Mouse (Mus musculus) megakaryocyte-erythroid progenitor cell, adult 5-6 weeks (primary cell): ENCODE measurements around the gene Zfp583. TPM values are rescaled to one million over a fixed set of nuclear protein-coding genes. Genes with fewer than 3 reads are reported as not detected.
"Not testable (repeated sequence)": the region's sequence is repeated elsewhere in the genome, so short reads cannot be mapped to it uniquely, and the experiment has no call there.

Source experiments
- ATAC-seq: replicated peaks from 2 replicates; pipeline ENCODE4 v1.8.0; 2016; ENCODE audit warnings: mild to moderate bottlenecking, inconsistent platforms; ENCODE audit not compliant: severe bottlenecking, poor library complexity, low FRiP score, low TSS enrichment
- total RNA-seq, 2 experiments: library from RNA; stranded (forward) in 1 of 2; stranded (reverse) in 1 of 2; fragments of 200-1000, 215-1000 nt in 1 of 2; fragments of >200 nt in 1 of 2; fragmentation: Nextera tagmentation in 1 of 2; gene quantifications; 2 replicates each; pipeline ENCODE4 v1.2.3; 2014 to 2017

Gene Zfp583
- total RNA-seq (2014; fragmentation: Nextera tagmentation) (2.8 and 5.2 TPM in 2 replicates), total RNA-seq (2017) (2.5 and 6.4 TPM in 2 replicates)

- peak; percentile 91 for ATAC-seq
Observed at GRCm38 (mm10) chr7:6331233-6331956, at the start of gene Zfp583. Gene Zfp583, minus strand, starts transcription at chr7:6331285.

- no peak for ATAC-seq
Observed at GRCm38 (mm10) chr7:6378441-6378840, 47.4 kb upstream of the Zfp583 start.

GRCm38 (mm10) chr7:6372993-6373392 is 41.9 kb upstream of the Zfp583 start:
- no peak for ATAC-seq

GRCm38 (mm10) chr7:6369460-6369859 is 38.4 kb upstream of the Zfp583 start:
- no peak for ATAC-seq

GRCm38 (mm10) chr7:6368146-6368545 is 37.1 kb upstream of the Zfp583 start:
- ATAC-seq: not testable (repeated sequence)

- peak; percentile 26 for ATAC-seq
Observed at GRCm38 (mm10) chr7:6367185-6367584, 36.1 kb upstream of the Zfp583 start.

- no peak for ATAC-seq
Observed at GRCm38 (mm10) chr7:6364761-6365160, 33.7 kb upstream of the Zfp583 start.

GRCm38 (mm10) chr7:6363047-6363488 is 32.0 kb upstream of the Zfp583 start, which contains the start of gene Zfp78:
Gene Zfp78, plus strand, starts transcription at chr7:6363280.
- ATAC-seq: peak; percentile 75

GRCm38 (mm10) chr7:6362268-6363046 is 31.4 kb upstream of the Zfp583 start:
- peak; percentile 78 for ATAC-seq

GRCm38 (mm10) chr7:6361756-6362155 is 30.7 kb upstream of the Zfp583 start:
- no peak for ATAC-seq

- peak; percentile 4; the same call in 1 of the 2 replicates for ATAC-seq
Observed at GRCm38 (mm10) chr7:6360477-6361060, 29.5 kb upstream of the Zfp583 start.

- no peak for ATAC-seq
Observed at GRCm38 (mm10) chr7:6358937-6359590, 28.0 kb upstream of the Zfp583 start.

- ATAC-seq: no peak
Observed at GRCm38 (mm10) chr7:6358121-6358520, 27.0 kb upstream of the Zfp583 start.

- ATAC-seq: no peak
Observed at GRCm38 (mm10) chr7:6344124-6344523, 13.0 kb upstream of the Zfp583 start.

GRCm38 (mm10) chr7:6343501-6344071 is 12.5 kb upstream of the Zfp583 start, which contains the start of gene Gm3854:
Gene Gm3854, plus strand, starts transcription at chr7:6343759.
- ATAC-seq: peak; percentile 90

- ATAC-seq: no peak
Observed at GRCm38 (mm10) chr7:6339865-6340264, 8.8 kb upstream of the Zfp583 start.

GRCm38 (mm10) chr7:6330458-6331232 is 440 bp downstream of the Zfp583 start:
- peak; percentile 84 for ATAC-seq

- ATAC-seq: not testable (repeated sequence)
Observed at GRCm38 (mm10) chr7:6300796-6301195, 30.3 kb downstream of the Zfp583 start.
